Mouse (Mus musculus) layer of hippocampus, postnatal 25 days (tissue): Measurements from ENCODE around the gene Nr2f2. TPM values are rescaled to one million over a fixed set of nuclear protein-coding genes. Genes with fewer than 3 reads are reported as not detected.
A peak's percentile ranks its signal among the peaks of the same experiment; 100 is the strongest.

Source experiments
- DNase-seq, 2 experiments: peaks; one replicate each; pipeline ENCODE4 v3.0.0; 2022; ENCODE audit warnings: mixed read lengths in 2 of 2, low spot score in 1 of 2; ENCODE audit errors: extremely low spot score in 1 of 2
- total RNA-seq, 2 experiments: library from RNA; stranded (reverse); gene quantifications; 2 replicates each; pipeline ENCODE4 v1.2.3; 2021

Gene Nr2f2
- total RNA-seq, 2 experiments from 2014 or later: 40.8 to 45.1 TPM

GRCm38 (mm10) chr7:70367591-70368267 is 1.2 kb upstream of the Nr2f2 start:
- no peak for DNase-seq

- no peak for DNase-seq
These were observed 217 bp upstream of the Nr2f2 start for GRCm38 (mm10) chr7:70366808-70367095.

DNA sequence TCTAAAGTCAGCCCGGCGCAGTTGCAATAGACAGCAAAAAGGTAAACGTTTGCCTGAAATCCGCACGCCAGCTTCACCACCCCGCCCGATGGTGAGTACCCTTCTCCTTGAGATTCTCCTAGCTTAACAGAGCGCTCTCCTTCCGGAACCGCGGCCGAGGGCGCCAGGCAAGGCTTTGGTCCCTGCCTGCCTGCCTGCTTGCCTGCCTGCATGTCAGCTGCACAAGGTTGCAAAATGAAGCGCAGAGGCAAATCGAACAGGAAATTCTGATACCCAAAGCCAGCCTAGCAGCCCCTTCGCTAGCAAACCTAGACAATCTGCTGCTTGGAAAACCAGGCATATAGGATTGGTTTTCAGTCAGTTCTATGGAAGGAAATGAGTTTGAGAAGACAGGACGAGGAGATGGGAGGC is 1.1 kb downstream of the Nr2f2 start:
- no peak for DNase-seq

DNA sequence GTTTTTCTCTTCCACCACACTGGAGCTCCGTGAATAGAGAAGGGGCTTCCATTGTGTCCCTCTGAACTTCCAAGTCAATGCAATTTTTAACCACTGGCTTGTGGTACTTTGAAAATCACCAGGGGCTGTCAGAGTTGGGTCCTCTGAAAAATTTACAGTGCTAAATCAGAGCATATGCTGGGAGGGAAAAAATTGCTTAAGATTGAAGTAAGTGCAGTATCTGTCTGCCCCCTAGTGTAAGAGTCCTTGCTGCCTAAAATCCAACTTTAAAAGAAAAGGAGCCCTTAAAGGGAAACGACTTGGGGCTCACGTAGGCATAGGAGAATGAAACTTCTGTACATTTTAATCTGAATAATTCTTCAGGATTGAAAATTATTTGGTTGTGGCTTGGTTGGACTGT is 1.7 kb downstream of the Nr2f2 start:
- DNase-seq: no peak

DNA sequence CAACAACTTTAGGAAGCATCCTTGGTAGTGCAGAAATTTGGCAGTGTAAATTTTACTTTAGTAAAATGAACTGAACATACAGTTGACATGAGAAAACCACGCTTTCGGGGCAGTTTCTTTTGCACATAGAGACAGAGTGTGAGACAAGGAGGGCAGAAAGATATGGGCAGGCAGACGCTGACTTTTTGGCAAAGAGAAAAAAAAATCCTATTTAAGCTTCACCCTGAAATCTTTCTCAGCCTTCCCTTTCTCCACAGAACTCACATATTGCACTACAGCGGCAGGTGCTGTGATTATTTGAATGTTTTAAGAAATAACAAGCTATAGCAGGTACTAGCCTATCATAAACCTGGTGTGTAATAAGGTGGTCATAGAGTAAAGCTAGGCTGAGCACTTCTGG is 3.2 kb downstream of the Nr2f2 start:
- no peak for DNase-seq

GRCm38 (mm10) chr7:70362526-70363170 is 3.9 kb downstream of the Nr2f2 start:
- no peak for DNase-seq

DNA sequence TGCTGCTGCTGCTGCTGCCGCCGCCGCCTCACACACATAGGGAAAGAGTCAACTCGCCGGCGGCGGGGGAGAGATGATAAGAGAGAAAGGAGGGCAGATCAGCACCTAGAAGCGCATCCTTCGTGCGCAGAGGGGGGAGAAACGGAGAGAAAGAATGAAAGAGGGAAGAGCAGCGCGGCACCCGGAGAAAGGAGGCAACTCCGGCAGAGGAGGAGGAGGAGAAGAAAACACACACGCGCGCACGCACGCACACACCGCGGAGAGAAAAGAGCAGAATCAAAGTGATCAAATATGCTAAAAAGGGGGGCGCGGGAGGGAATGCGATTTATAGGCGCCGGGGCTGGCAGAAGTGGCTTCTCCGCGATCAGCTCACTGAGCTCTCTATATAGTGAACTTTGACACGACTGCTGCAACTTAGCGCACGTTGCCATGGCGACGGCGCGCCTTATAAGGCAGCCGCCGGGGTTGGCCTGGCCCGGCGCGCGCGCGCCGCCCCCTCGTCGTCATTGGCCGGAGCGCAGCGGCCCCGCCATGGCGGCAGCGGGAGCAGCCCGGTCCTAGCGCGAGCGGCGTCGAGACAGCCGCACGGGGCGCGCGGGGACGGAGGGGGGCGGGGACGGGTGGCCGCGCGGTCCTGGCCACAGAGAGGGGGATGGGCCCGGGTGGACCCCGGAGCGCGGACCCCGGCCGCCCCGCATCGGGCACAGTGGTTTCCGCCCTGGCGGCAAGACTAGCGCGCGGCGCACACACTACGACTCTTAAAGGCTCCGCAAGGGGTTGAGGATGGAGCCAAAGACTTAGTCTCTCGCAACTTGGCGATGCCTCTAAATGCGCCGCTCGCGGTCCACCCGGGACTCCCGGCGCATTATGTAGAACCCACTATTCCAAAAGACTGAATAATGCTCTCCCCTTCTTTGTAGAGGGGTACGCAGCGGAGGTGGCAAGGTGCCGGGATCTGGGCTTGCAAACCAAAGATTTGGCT is 4.9 kb downstream of the Nr2f2 start:
- peak; percentile 79 to 80 for DNase-seq

GRCm38 (mm10) chr7:70360611-70361382 is 5.7 kb downstream of the Nr2f2 start:
- DNase-seq: no peak

GRCm38 (mm10) chr7:70359791-70360581 is 6.5 kb downstream of the Nr2f2 start:
- no peak for DNase-seq

- no peak for DNase-seq
These were observed 7.5 kb downstream of the Nr2f2 start for GRCm38 (mm10) chr7:70358848-70359591.

GRCm38 (mm10) chr7:70358020-70358847 is 8.3 kb downstream of the Nr2f2 start:
- DNase-seq: no peak

DNA sequence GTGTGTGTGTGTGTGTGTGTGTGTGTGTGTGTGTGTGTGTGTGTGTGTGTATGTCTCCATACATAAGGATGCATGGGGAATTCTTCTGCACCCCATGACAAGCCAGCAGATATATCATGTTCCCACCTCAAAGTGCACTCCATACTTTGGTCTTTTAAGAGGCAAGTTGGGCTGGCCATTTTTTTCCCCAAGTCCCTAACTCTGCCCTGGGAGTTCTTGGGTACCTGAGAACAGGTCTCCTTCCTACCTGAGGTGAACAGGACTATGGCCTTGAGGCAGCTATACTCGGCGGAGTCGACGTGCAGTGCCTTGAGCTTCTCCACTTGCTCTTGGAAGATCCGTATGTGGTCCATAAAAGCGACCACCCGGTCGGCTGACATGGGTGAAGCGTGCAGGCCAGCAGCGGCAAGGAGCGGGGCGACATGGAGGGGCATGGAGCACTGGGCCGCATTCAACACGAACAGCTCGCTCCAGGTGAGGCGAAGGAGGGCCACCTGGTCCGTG is 9.0 kb downstream of the Nr2f2 start:
- DNase-seq: no peak

- DNase-seq: no peak
These were observed 9.6 kb downstream of the Nr2f2 start for GRCm38 (mm10) chr7:70356691-70357515.

DNA sequence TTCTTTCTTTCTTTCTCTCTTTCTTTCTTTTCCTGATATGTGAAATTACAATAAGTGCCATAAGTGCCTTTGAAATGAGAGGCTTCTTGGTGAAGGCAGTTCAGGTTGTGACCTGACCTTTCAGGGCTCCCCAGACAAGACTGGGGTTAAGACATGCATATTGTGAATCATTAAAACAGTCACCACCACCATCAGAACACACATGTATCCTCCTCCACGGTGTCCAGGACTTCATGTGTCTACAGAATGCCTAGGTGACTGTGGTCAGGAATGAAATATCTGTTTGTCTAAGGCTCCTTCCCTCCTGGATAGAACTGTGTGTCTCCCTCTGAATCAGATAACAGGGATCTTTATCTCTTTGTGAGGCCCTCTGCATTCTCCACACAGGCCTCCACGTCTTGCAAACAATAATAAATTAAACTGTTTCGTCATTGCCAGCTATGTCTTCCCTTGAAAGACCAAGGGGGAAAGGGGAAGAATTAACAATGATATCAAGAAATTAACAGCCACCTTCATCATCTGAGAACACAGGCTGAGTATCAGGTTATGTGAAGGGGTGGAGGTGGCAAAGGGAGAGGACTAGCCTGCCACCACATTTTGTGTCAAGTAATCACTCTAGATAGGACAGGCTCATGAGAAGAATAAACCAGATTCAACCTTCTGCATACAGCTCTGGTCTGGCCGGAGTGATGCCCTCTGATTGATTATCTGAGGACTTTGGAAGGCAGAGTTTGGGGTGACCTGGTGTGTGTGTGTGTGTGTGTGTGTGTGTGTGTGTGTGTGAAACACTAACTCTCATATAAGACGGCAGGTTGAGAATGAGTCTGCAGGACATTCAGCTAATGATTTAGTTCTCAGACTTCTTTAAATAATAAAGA is 10.6 kb downstream of the Nr2f2 start:
- no peak for DNase-seq

DNA sequence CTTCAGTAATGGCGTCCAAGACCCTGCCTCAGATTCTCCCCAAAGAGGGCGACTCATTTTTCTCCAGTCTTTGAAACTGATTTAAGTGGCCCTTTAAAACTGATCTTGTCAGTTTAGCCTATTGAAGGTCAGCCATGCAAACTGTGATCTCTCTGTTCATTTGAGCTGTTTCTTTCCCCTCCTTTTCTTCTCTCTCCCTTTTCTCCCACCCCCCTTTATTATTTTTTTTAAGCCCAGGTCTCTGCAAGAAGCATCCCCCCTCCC is 11.2 kb downstream of the Nr2f2 start:
- no peak for DNase-seq

DNA sequence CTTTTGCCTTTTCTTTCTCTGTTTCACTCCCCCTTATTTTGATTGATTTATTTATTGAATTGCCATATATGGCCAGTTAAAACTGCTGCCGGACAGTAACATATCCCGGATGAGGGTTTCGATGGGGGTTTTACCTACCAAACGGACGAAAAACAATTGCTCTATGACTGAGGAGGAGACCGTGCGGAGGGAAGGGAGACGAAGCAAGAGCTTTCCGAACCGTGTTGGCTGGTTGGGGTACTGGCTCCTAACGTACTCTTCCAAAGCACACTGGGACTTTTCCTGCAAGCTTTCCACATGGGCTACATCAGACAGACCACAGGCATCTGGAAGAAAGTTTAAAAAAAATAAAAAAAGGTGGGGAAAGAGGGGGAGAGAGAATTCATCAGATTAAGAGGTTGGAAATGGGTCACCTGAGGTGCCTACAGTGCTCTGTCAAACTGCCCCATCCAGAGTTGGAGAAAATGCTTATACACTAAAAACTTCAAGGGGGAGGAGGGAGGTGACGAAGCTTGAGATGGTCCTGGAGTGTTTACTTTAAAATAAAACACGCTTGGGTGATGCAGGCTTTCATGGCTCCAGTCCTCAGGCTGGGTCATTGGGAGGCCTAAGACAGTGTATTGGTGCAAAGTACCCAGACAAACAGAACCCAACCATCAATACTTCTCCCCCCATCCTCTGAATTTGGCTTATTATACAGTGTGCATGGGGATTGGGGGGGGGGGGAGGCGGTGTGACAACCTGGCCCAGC is 11.8 kb downstream of the Nr2f2 start:
- DNase-seq: no peak
